In the genomic region with DNA sequence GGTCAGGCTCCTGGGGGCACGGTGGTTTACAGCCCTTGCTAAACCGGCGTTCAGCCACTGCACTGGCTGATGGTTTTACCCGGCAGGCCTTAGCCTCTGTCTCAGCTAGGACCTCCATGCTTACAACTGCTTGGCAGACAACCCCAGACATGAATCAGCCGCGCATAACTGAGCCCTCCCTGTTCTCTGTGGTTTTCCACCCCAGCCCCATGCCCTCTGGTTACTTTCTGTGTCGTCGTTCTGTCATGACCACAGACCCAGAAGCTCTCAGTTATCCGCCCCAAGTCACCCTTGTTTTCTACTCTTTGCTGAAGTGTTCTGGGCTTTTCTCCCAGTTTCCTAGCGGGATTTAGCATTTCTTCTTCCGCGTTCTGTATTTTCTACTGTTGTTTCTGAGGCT, we compare ENCODE assay signal across 9 mouse cellular contexts. TPM values are rescaled to one million over a fixed set of nuclear protein-coding genes. Genes with fewer than 3 reads are reported as not detected.
DNase-seq lines count a peak whose midpoint lies in the region; ATAC-seq and TF ChIP-seq lines count a peak whose summit lies in the region.
"Had no signal": no experiment of that assay in that cellular context is flagged by ENCODE, and none has a peak within 500 bp of the region (broad histone marks: within the 10 kb centered on the region; RNA-seq: fewer than 3 reads in every experiment).

No protein-coding gene starts in this region.

- no peak overlapping the region for H3K4me2 ChIP-seq in limb, embryonic 12.5 days
- H3K4me2 ChIP-seq: midbrain, embryonic 12.5 days had no signal

- no peaks in the 10 kb centered on the region for H3K36me3 ChIP-seq in limb, embryonic 12.5 days
- no peaks in the 10 kb centered on the region for H3K36me3 ChIP-seq in limb, embryonic 10.5 days
- no peaks in the 10 kb centered on the region for H3K36me3 ChIP-seq in thymus, adult 2 months (ENCODE audit: control insufficient read depth, insufficient read depth, low read length)
- H3K36me3 ChIP-seq in forebrain, embryonic 10.5 days (replicated peaks) = no peaks in the 10 kb centered on the region
- H3K36me3 ChIP-seq: midbrain, embryonic 12.5 days had no signal

- 0 out of 2 replicates have a peak overlapping the region, but pooled peaks have one; percentile 27 for H3K9ac ChIP-seq in limb, embryonic 12.5 days (replicated peaks)
- H3K9ac ChIP-seq: midbrain, embryonic 12.5 days had no signal

- no peak for TF ChIP-seq POLR2A in thymus, adult 2 months (IDR thresholded peaks at IDR 0.05; ENCODE audit: control insufficient read depth, extremely low read depth, insufficient read depth, low read length, poor library complexity)

- no peaks in the 10 kb centered on the region; the same call in 1 of the 2 replicates for H3K27me3 ChIP-seq in limb, embryonic 12.5 days
- H3K27me3 ChIP-seq in limb, embryonic 10.5 days (ENCODE audit: low read depth, poor library complexity, severe bottlenecking) = 0 out of 2 replicates have a peak, but pooled peaks cover 5% of the 10 kb centered on the region
- H3K27me3 ChIP-seq in thymus, adult 2 months (ENCODE audit: control insufficient read depth, insufficient read depth, low read length) = no peaks in the 10 kb centered on the region
- peaks cover 20% of the 10 kb centered on the region for H3K27me3 ChIP-seq in forebrain, embryonic 10.5 days (ENCODE audit: poor library complexity, severe bottlenecking)

- peaks cover 29% of the 10 kb centered on the region for H3K4me1 ChIP-seq in limb, embryonic 12.5 days (replicated peaks)
- H3K4me1 ChIP-seq in limb, embryonic 10.5 days = peaks cover 29% of the 10 kb centered on the region
- peaks cover 11% of the 10 kb centered on the region for H3K4me1 ChIP-seq in thymus, adult 2 months (replicated peaks; ENCODE audit: control insufficient read depth, insufficient read depth, low read length)
- peaks cover 3% of the 10 kb centered on the region for H3K4me1 ChIP-seq in forebrain, embryonic 10.5 days

- H3K4me3 ChIP-seq in limb, embryonic 12.5 days (replicated peaks) = no peak overlapping the region
- H3K4me3 ChIP-seq in limb, embryonic 10.5 days = no peak overlapping the region
- no peak overlapping the region for H3K4me3 ChIP-seq in thymus, adult 2 months (ENCODE audit: control insufficient read depth, insufficient read depth, low read length)
- H3K4me3 ChIP-seq in forebrain, embryonic 10.5 days = no peak overlapping the region
- H3K4me3 ChIP-seq: midbrain, embryonic 12.5 days had no signal

- ATAC-seq in limb, embryonic 12.5 days (ENCODE audit: insufficient number of reproducible peaks, insufficient read depth, low FRiP score, low TSS enrichment, low read depth) = no peak
- ATAC-seq in common myeloid progenitor, adult 5-6 weeks (replicated peaks; ENCODE audit: low read depth, poor library complexity, severe bottlenecking) = peak; percentile 74
- peak; percentile 55 for ATAC-seq in megakaryocyte progenitor cell, adult 5-6 weeks (replicated peaks; ENCODE audit: poor library complexity)

- H3K27ac ChIP-seq in limb, embryonic 12.5 days = peak overlapping the region; percentile 35; the same call in 1 of the 2 replicates
- H3K27ac ChIP-seq in limb, embryonic 10.5 days = no peak overlapping the region
- H3K27ac ChIP-seq in thymus, adult 2 months (ENCODE audit: control insufficient read depth, insufficient read depth, low read length) = no peak overlapping the region
- no peak overlapping the region for H3K27ac ChIP-seq in forebrain, embryonic 10.5 days
- H3K27ac ChIP-seq: midbrain, embryonic 12.5 days had no signal

- H3K9me3 ChIP-seq in limb, embryonic 12.5 days = no peaks in the 10 kb centered on the region
- H3K9me3 ChIP-seq in limb, embryonic 10.5 days (replicated peaks) = no peaks in the 10 kb centered on the region
- no peaks in the 10 kb centered on the region for H3K9me3 ChIP-seq in forebrain, embryonic 10.5 days
- H3K9me3 ChIP-seq: midbrain, embryonic 12.5 days had no signal

- TF ChIP-seq CTCF in thymus, adult 2 months (IDR thresholded peaks at IDR 0.05; ENCODE audit: borderline replicate concordance, control insufficient read depth, extremely low read depth, insufficient read depth, low read length, poor library complexity) = no peak

- 48% methylated on average over 12 of the region's 12 CpGs for WGBS in limb, embryonic 12.5 days
- WGBS in limb, embryonic 10.5 days = 58% methylated on average over 12 of the region's 12 CpGs
- 19% methylated on average over 12 of the region's 12 CpGs for WGBS in thymus, adult 2 months
- WGBS in forebrain, embryonic 10.5 days = 59% methylated on average over 12 of the region's 12 CpGs

- peak; percentile 65 to 73 for DNase-seq in adrenal gland, adult (ENCODE audit: inconsistent age in 2 of 2, low spot score in 1 of 2)
- DNase-seq in adrenal gland, postnatal 4 days (ENCODE audit: low spot score in 2 of 2) = no peak
- DNase-seq in limb, embryonic 10.5 days (ENCODE audit: low spot score) = no peak
- no peak for DNase-seq in thymus, adult 2 months
- no peak for DNase-seq in forebrain, embryonic 10.5 days (ENCODE audit: extremely low spot score, low spot score)

RNA-seq across cellular contexts. Expression of gene Igfbp7, which starts 40.2 kb away (rescaled TPM):
- 100 to 1,000 TPM; 742 to 760 TPM for total RNA-seq in adrenal gland, postnatal 4 days (2021)
- 9.8 and 10.5 TPM in 2 replicates for polyA plus RNA-seq in limb, embryonic 12.5 days (2016; fragmentation: Nextera tagmentation; extraction: Ambion mirVana)
- 1.1 and 1.3 TPM in 2 replicates for polyA plus RNA-seq in limb, embryonic 10.5 days (2016; fragmentation: Nextera tagmentation; extraction: Ambion mirVana)
- 1.8 and 2.7 TPM in 2 replicates for total RNA-seq in common myeloid progenitor, adult 5-6 weeks (2017)
- total RNA-seq in megakaryocyte progenitor cell, adult 5-6 weeks (2015) = 0.96 and 1.5 TPM in 2 replicates
- total RNA-seq in megakaryocyte progenitor cell, adult 5-6 weeks (2017) = 0.44 and 0.79 TPM in 2 replicates
- 370 and 442 TPM in 2 replicates for polyA plus RNA-seq in thymus, adult 2 months (2012; rRNA removed)
- polyA plus RNA-seq in forebrain, embryonic 10.5 days (2016; fragmentation: Nextera tagmentation; extraction: Ambion mirVana) = 4.4 and 5.1 TPM in 2 replicates

RNA-seq across cellular contexts. Expression of gene Polr2b, which starts 57.7 kb away (rescaled TPM):
- 10 to 100 TPM; 87.5 to 89.2 TPM for total RNA-seq in adrenal gland, postnatal 4 days (2021)
- polyA plus RNA-seq in limb, embryonic 12.5 days (2016; fragmentation: Nextera tagmentation; extraction: Ambion mirVana) = 83.5 and 87.3 TPM in 2 replicates
- 86.2 and 95.9 TPM in 2 replicates for polyA plus RNA-seq in limb, embryonic 10.5 days (2016; fragmentation: Nextera tagmentation; extraction: Ambion mirVana)
- total RNA-seq in common myeloid progenitor, adult 5-6 weeks (2017) = 160 and 171 TPM in 2 replicates
- 95.0 and 110 TPM in 2 replicates for total RNA-seq in megakaryocyte progenitor cell, adult 5-6 weeks (2015)
- total RNA-seq in megakaryocyte progenitor cell, adult 5-6 weeks (2017) = 138 and 151 TPM in 2 replicates
- polyA plus RNA-seq in thymus, adult 2 months (2012; rRNA removed) = 25.8 and 30.4 TPM in 2 replicates
- polyA plus RNA-seq in forebrain, embryonic 10.5 days (2016; fragmentation: Nextera tagmentation; extraction: Ambion mirVana) = 111 and 113 TPM in 2 replicates

RNA-seq across cellular contexts. Expression of gene Noa1, which starts 57.8 kb away (rescaled TPM):
- total RNA-seq in adrenal gland, postnatal 4 days (2021) = 10 to 100 TPM; 25.4 to 25.7 TPM
- polyA plus RNA-seq in limb, embryonic 12.5 days (2016; fragmentation: Nextera tagmentation; extraction: Ambion mirVana) = 31.8 and 35.0 TPM in 2 replicates
- 36.5 and 43.5 TPM in 2 replicates for polyA plus RNA-seq in limb, embryonic 10.5 days (2016; fragmentation: Nextera tagmentation; extraction: Ambion mirVana)
- 20.3 and 40.9 TPM in 2 replicates for total RNA-seq in common myeloid progenitor, adult 5-6 weeks (2017)
- total RNA-seq in megakaryocyte progenitor cell, adult 5-6 weeks (2015) = 58.5 and 59.2 TPM in 2 replicates
- 16.8 and 17.9 TPM in 2 replicates for total RNA-seq in megakaryocyte progenitor cell, adult 5-6 weeks (2017)
- 23.1 and 27.9 TPM in 2 replicates for polyA plus RNA-seq in thymus, adult 2 months (2012; rRNA removed)
- polyA plus RNA-seq in forebrain, embryonic 10.5 days (2016; fragmentation: Nextera tagmentation; extraction: Ambion mirVana) = 36.9 and 38.9 TPM in 2 replicates

Comparison
In these comparisons a context has a peak if more than half of its experiments do, and no peak if none do; other contexts are left out.
1. DNase-seq: peak in adrenal gland, adult (2 of 2); none in adrenal gland, postnatal 4 days (0 of 2), limb, embryonic 10.5 days (single experiment), thymus, adult 2 months (single experiment) and forebrain, embryonic 10.5 days (single experiment).
2. RNA of gene Igfbp7, which starts 40.2 kb away (polyA plus RNA-seq): 370 to 442 TPM in thymus, adult 2 months; 9.8 to 10.5 TPM in limb, embryonic 12.5 days, 4.4 to 5.1 TPM in forebrain, embryonic 10.5 days and 1.1 to 1.3 TPM in limb, embryonic 10.5 days; every median in the first group is over 10 times any median in the second.